Mouse (Mus musculus): ENCODE measurements around the gene Mydgf. TPM values are rescaled to one million over a fixed set of nuclear protein-coding genes. Genes with fewer than 3 reads are reported as not detected.
A peak's percentile ranks its signal among the peaks of the same experiment; 100 is the strongest.

Gene Mydgf
- 27.5 and 36.4 TPM in 2 replicates for polyA plus RNA-seq (2012; rRNA removed)

DNA sequence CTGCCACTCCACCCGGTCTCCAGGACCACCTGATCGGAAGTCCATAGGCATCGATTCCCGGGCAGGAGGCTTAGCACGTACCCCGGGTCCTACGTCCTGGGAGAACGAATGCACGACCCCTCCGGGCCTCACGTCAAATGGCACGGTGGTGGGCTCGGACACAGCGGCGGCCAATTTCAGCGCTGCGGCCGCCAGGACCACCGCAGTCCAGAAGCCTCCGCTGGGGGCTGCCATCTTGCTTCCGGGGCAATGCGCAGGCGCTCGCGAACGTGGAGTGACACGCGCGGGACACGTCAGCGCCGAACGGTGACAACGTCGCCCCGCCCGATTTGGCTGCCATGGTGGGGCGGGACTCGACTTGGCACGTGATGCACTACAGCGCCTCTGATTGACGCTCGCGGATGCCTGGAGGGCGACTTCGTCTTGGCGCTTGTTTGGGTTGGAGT, at the start of gene Mydgf:
Gene Mydgf (minus strand): TSS at position 263 of the 446 bp plus-strand sequence.
- Histone ChIP-seq H3K27ac (ENCODE audit: insufficient read depth, low read length) (peak within 1 kb of the TSS; percentile 55), H3K36me3 (ENCODE audit: control insufficient read depth, insufficient read depth, low read length) (peaks cover 19% of the 10 kb centered on the region), H3K4me3 (ENCODE audit: extremely low read depth, insufficient read depth, insufficient read length) (peak within 1 kb of the TSS; percentile 87), H3K27me3 (ENCODE audit: control insufficient read depth, insufficient read depth, low read length) (no peaks in the 10 kb centered on the region), H3K4me1 (ENCODE audit: control insufficient read depth, insufficient read depth, insufficient read length) (peaks cover 2% of the 10 kb centered on the region; the same call in 1 of the 2 replicates)
- DNase-seq (ENCODE audit: low read depth in 1 of 2, low spot score in 2 of 2): peak; percentile 86 to 94
- TF ChIP-seq CTCF (IDR thresholded peaks at IDR 0.05; ENCODE audit: extremely low read depth, insufficient read depth, insufficient read length, insufficient replicate concordance): no peak
- peak; percentile 7; the same call in 1 of the 2 replicates for TF ChIP-seq POLR2A (IDR thresholded peaks at IDR 0.05; ENCODE audit: low read depth, low read length)
- under 1% methylated on average over 47 of the region's 47 CpGs for WGBS

DNA sequence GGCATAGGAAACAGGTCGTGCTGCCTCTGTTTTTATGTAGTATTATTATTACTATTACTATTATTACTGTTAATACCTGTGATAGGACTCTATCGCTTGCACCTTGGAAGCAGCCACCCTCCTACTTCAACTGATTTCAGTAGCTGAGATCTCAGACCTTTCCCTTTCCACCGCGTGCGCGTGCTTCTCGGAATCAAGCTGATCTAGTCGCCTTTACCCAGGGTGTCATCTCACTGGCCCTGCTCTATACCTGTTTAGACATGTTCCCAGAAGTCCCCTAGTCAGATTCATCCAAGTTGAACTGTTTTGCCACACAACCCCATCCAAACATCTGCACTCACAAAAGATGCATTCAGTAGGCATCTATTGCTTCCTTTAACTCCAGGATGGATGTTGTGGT, 49.7 kb upstream of the Mydgf start:
- 67% methylated on average over 8 of the region's 8 CpGs for WGBS
- Histone ChIP-seq H3K36me3 (ENCODE audit: control insufficient read depth, insufficient read depth, low read length) (no peaks in the 10 kb centered on the region), H3K4me3 (ENCODE audit: extremely low read depth, insufficient read depth, insufficient read length) (no peak overlapping the region), H3K27me3 (ENCODE audit: control insufficient read depth, insufficient read depth, low read length) (no peaks in the 10 kb centered on the region), H3K27ac (ENCODE audit: insufficient read depth, low read length) (no peak overlapping the region), H3K4me1 (ENCODE audit: control insufficient read depth, insufficient read depth, insufficient read length) (no peaks in the 10 kb centered on the region)
- TF ChIP-seq CTCF (IDR thresholded peaks at IDR 0.05; ENCODE audit: extremely low read depth, insufficient read depth, insufficient read length, insufficient replicate concordance) (no peak), POLR2A (IDR thresholded peaks at IDR 0.05; ENCODE audit: low read depth, low read length) (no peak)
- no peak for DNase-seq (ENCODE audit: low read depth in 1 of 2, low spot score in 2 of 2)

DNA sequence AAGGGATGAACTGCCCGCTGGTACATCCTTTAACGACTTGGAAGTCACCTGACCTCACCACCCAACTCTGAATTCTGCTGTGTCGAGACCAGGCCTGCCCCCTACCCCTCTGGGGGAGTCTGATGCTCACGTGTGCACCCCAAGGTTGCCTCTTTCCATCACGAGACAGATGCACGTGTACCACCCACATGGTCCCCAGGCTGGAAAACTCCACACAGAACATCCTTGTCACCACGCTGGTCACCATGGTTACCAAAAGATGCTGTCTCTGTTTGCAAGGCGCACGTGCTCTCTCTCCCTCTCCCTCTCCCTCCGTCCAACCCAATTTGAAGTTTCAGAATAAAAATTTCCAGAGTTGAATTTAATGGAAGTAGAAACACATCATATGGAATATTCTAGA, 46.2 kb upstream of the Mydgf start:
- no peak for DNase-seq (ENCODE audit: low read depth in 1 of 2, low spot score in 2 of 2)
- Histone ChIP-seq H3K27me3 (ENCODE audit: control insufficient read depth, insufficient read depth, low read length) (no peaks in the 10 kb centered on the region), H3K27ac (ENCODE audit: insufficient read depth, low read length) (no peak overlapping the region), H3K36me3 (ENCODE audit: control insufficient read depth, insufficient read depth, low read length) (no peaks in the 10 kb centered on the region), H3K4me3 (ENCODE audit: extremely low read depth, insufficient read depth, insufficient read length) (no peak overlapping the region), H3K4me1 (ENCODE audit: control insufficient read depth, insufficient read depth, insufficient read length) (no peaks in the 10 kb centered on the region)
- WGBS: 73% methylated on average over 10 of the region's 10 CpGs
- TF ChIP-seq POLR2A (IDR thresholded peaks at IDR 0.05; ENCODE audit: low read depth, low read length): no peak
- no peak for TF ChIP-seq CTCF (IDR thresholded peaks at IDR 0.05; ENCODE audit: extremely low read depth, insufficient read depth, insufficient read length, insufficient replicate concordance)

DNA sequence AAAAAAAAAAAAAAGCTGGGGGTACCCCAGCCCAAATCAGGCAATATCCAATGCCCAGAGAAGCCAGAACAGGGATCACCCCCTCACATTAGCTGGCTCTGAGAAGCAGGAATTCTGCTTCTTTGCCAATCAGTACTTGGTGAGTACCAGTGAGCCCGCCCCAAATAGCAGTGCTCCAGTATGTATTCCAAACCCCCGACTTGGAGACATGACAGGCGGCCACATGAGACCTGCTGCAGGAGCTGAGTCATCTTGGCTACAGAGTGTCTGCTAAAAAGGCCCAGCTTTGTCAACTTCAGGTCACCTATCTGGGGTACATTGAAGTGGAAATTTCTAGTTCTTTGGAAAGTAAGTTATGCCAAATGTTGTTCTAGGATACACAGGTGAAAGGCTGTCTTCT, 42.8 kb upstream of the Mydgf start:
- Histone ChIP-seq H3K27ac (ENCODE audit: insufficient read depth, low read length) (no peak overlapping the region), H3K4me1 (ENCODE audit: control insufficient read depth, insufficient read depth, insufficient read length) (no peaks in the 10 kb centered on the region), H3K4me3 (ENCODE audit: extremely low read depth, insufficient read depth, insufficient read length) (no peak overlapping the region), H3K27me3 (ENCODE audit: control insufficient read depth, insufficient read depth, low read length) (no peaks in the 10 kb centered on the region), H3K36me3 (ENCODE audit: control insufficient read depth, insufficient read depth, low read length) (no peaks in the 10 kb centered on the region)
- no peak for DNase-seq (ENCODE audit: low read depth in 1 of 2, low spot score in 2 of 2)
- 69% methylated on average over 3 of the region's 3 CpGs for WGBS
- no peak for TF ChIP-seq POLR2A (IDR thresholded peaks at IDR 0.05; ENCODE audit: low read depth, low read length)
- TF ChIP-seq CTCF (IDR thresholded peaks at IDR 0.05; ENCODE audit: extremely low read depth, insufficient read depth, insufficient read length, insufficient replicate concordance): no peak

DNA sequence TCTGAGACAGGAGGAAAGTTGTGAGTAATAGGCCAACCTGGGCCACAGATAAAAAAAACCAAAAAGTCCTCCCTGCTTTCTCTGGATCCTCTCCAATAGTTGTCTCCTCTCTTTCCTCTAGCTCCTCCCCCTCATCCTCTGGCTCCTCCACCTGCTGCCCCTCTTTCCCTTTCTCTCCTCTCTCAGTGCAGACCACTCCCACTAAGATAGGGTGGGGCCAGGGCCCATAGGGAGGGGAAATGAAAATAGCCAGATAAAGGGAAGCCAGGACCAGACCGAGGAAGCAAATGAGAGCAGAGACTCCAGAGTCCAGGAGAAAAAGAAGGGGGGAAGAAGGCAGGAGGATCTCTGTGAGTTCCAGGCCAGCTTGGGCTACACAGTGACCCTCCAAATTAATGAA, 41.2 kb upstream of the Mydgf start:
- WGBS: 20% methylated on average over 1 of the region's 1 CpGs
- Histone ChIP-seq H3K27me3 (ENCODE audit: control insufficient read depth, insufficient read depth, low read length) (no peaks in the 10 kb centered on the region), H3K4me1 (ENCODE audit: control insufficient read depth, insufficient read depth, insufficient read length) (no peaks in the 10 kb centered on the region), H3K36me3 (ENCODE audit: control insufficient read depth, insufficient read depth, low read length) (no peaks in the 10 kb centered on the region), H3K4me3 (ENCODE audit: extremely low read depth, insufficient read depth, insufficient read length) (no peak overlapping the region), H3K27ac (ENCODE audit: insufficient read depth, low read length) (no peak overlapping the region)
- no peak for DNase-seq (ENCODE audit: low read depth in 1 of 2, low spot score in 2 of 2)
- TF ChIP-seq POLR2A (IDR thresholded peaks at IDR 0.05; ENCODE audit: low read depth, low read length): no peak
- no peak for TF ChIP-seq CTCF (IDR thresholded peaks at IDR 0.05; ENCODE audit: extremely low read depth, insufficient read depth, insufficient read length, insufficient replicate concordance)

DNA sequence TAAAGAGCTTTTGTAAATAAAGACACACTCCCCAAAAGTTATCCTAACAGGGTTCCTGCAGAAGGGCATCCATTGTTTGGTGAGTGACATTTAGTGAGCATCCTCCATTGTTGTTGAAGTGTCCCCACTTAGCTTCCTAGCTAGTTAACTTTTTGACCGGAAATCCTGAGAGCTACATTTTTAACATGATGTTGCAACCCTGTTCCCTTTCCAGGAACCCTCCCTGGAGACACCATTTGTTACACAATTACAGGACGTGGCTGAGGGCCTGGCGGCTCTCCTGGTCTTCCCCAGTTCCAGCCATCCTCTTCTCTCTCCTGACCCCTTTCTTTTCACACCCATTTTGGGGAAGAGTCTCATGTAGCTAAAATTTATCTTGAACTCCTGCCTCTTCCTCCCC, 36.1 kb upstream of the Mydgf start:
- TF ChIP-seq CTCF (IDR thresholded peaks at IDR 0.05; ENCODE audit: extremely low read depth, insufficient read depth, insufficient read length, insufficient replicate concordance): no peak
- no peak for TF ChIP-seq POLR2A (IDR thresholded peaks at IDR 0.05; ENCODE audit: low read depth, low read length)
- H3K27ac ChIP-seq (ENCODE audit: insufficient read depth, low read length): no peak overlapping the region
- H3K27me3 ChIP-seq (ENCODE audit: control insufficient read depth, insufficient read depth, low read length): no peaks in the 10 kb centered on the region
- peaks cover 7% of the 10 kb centered on the region; the same call in 1 of the 2 replicates for H3K4me1 ChIP-seq (ENCODE audit: control insufficient read depth, insufficient read depth, insufficient read length)
- DNase-seq (ENCODE audit: low read depth in 1 of 2, low spot score in 2 of 2): no peak
- H3K4me3 ChIP-seq (ENCODE audit: extremely low read depth, insufficient read depth, insufficient read length): no peak overlapping the region
- H3K36me3 ChIP-seq (ENCODE audit: control insufficient read depth, insufficient read depth, low read length): no peaks in the 10 kb centered on the region
- 28% methylated on average over 3 of the region's 3 CpGs for WGBS

DNA sequence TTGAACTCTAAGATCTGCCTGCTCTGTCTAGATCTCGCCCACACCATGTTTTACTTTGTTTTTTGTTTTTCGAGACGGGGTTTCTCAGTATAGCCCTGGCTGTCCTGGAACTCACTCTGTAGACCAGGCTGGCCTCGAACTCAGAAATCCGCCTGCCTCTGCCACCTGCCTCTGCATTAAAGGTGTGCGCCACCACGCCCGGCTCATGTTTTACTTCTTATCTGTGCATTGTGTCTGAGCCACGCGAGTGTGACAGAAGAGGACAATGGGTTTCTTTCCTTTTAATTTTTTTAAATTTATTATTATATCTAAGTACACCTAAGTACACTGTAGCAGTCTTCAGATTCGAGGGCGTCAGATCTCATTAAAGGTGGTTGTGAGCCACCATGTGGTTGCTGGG, 35.5 kb upstream of the Mydgf start:
- H3K36me3 ChIP-seq (ENCODE audit: control insufficient read depth, insufficient read depth, low read length): no peaks in the 10 kb centered on the region
- peak overlapping the region; percentile 53 for H3K4me3 ChIP-seq (ENCODE audit: extremely low read depth, insufficient read depth, insufficient read length)
- no peak for DNase-seq (ENCODE audit: low read depth in 1 of 2, low spot score in 2 of 2)
- H3K4me1 ChIP-seq (ENCODE audit: control insufficient read depth, insufficient read depth, insufficient read length): peaks cover 7% of the 10 kb centered on the region; the same call in 1 of the 2 replicates
- WGBS: 39% methylated on average over 12 of the region's 12 CpGs
- H3K27me3 ChIP-seq (ENCODE audit: control insufficient read depth, insufficient read depth, low read length): no peaks in the 10 kb centered on the region
- H3K27ac ChIP-seq (ENCODE audit: insufficient read depth, low read length): peak overlapping the region; percentile 27
- TF ChIP-seq POLR2A (IDR thresholded peaks at IDR 0.05; ENCODE audit: low read depth, low read length) (no peak), CTCF (IDR thresholded peaks at IDR 0.05; ENCODE audit: extremely low read depth, insufficient read depth, insufficient read length, insufficient replicate concordance) (no peak)
